Mouse (Mus musculus) small intestine, adult 2 months (tissue): ENCODE measurements around the gene C87436. TPM values are rescaled to one million over a fixed set of nuclear protein-coding genes. Genes with fewer than 3 reads are reported as not detected.

Experiments
- H3K27ac ChIP-seq: fragments of 200-500 bp; 2 replicates; pipeline ENCODE4 v1.5.1; 2012; ENCODE audit warnings: low read depth, low read length, control low read depth, inconsistent platforms; ENCODE audit not compliant: insufficient read depth
- H3K27me3 ChIP-seq: fragments of 200-500 bp; 2 replicates; pipeline ENCODE4 v1.6.1; 2012; ENCODE audit warnings: mild to moderate bottlenecking, moderate library complexity, low read length, inconsistent platforms; ENCODE audit not compliant: control insufficient read depth, insufficient read depth
- H3K36me3 ChIP-seq: fragments of 200-500 bp; 2 replicates; pipeline ENCODE4 v1.6.1; 2012; ENCODE audit warnings: mild to moderate bottlenecking, low read length, control low read depth, inconsistent platforms; ENCODE audit not compliant: control insufficient read depth, insufficient read depth
- H3K4me1 ChIP-seq: fragments of 200-500 bp; 2 replicates; pipeline ENCODE4 v1.6.1; 2012; ENCODE audit warnings: low read length, inconsistent platforms, mixed read lengths; ENCODE audit not compliant: control insufficient read depth, insufficient read depth, insufficient read length
- H3K4me3 ChIP-seq: fragments of 200-500 bp; 2 replicates; pipeline ENCODE4 v1.5.1; 2012; ENCODE audit warnings: low read depth, mild to moderate bottlenecking, control low read depth, inconsistent platforms, low read length, moderate library complexity
- CTCF ChIP-seq: fragments of 200-500 bp; IDR thresholded peaks from 2 replicates; pipeline ENCODE4 v1.5.1; 2012; ENCODE audit warnings: low read depth, mild to moderate bottlenecking, control low read depth, inconsistent platforms, low read length, moderate library complexity, mixed read lengths; ENCODE audit not compliant: insufficient replicate concordance, insufficient read length; ENCODE audit errors: extremely low read depth
- POLR2A ChIP-seq: fragments of 200-500 bp; IDR thresholded peaks from 2 replicates; pipeline ENCODE4 v1.6.1; 2012; ENCODE audit warnings: low read depth, mild to moderate bottlenecking, control low read depth, inconsistent platforms, low read length, moderate library complexity
- WGBS: fragments of 180-500 bp; shearing (Covaris S2); methylation state at CpG from one replicate; pipeline ENCODE4 v1.1.7; 2018; 5-methylcytosine and 5-hydroxymethylcytosine counted together
- polyA plus RNA-seq: library from polyadenylated mRNA; depleted of rRNA; stranded (reverse); fragments of >200 nt; gene quantifications from 2 replicates; pipeline ENCODE4 v1.2.3, GENCODE M21; 2012; rRNA removed

C87436 gene
- polyA plus RNA-seq: 2.4 and 4.1 TPM in 2 replicates

GRCm38 (mm10) chr6:86438272-86439118, at the start of gene C87436:
C87436 (plus strand) TSS chr6:86438374.
- Histone ChIP-seq H3K4me1 (peaks cover 1% of the 10 kb centered on the region; the same call in 1 of the 2 replicates), H3K4me3 (peak within 1 kb of the TSS; percentile 79), H3K27me3 (no peaks in the 10 kb centered on the region), H3K27ac (peak within 1 kb of the TSS; percentile 98), H3K36me3 (peaks cover 2% of the 10 kb centered on the region; the same call in 1 of the 2 replicates)
- TF ChIP-seq POLR2A (peak; percentile 51; the same call in 1 of the 2 replicates), CTCF (peak; percentile 53; the same call in 1 of the 2 replicates)
- under 1% methylated on average over 59 of the region's 59 CpGs for WGBS

DNA sequence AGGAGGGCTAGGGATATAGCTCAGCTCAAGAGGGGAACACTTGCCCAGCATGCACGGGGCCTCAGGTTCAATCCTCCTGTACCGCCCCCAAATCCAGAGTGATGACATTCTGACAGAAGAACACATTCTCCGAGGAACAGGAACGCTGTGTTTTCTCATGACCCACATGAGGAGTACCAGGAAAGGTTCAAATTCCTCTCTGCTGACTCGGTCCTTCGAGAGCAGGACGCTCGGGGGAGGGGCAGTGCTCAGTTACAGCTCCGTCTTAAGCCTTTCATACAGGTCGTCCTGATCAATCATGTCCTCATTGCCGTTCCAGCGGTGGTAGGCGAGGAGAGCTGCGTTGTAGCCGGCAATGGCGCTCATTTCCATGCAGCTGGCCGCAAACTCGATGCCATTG, 49.7 kb upstream of the C87436 start:
- WGBS: 81% methylated on average over 18 of the region's 18 CpGs
- Histone ChIP-seq H3K27me3 (no peaks in the 10 kb centered on the region), H3K4me1 (no peaks in the 10 kb centered on the region), H3K4me3 (no peak overlapping the region), H3K36me3 (peaks cover 42% of the 10 kb centered on the region), H3K27ac (no peak overlapping the region)
- no peak for TF ChIP-seq CTCF
- no peak for TF ChIP-seq POLR2A

- TF ChIP-seq POLR2A: no peak
- TF ChIP-seq CTCF: no peak
- Histone ChIP-seq H3K27me3 (no peaks in the 10 kb centered on the region), H3K4me3 (no peak overlapping the region), H3K4me1 (peaks cover 2% of the 10 kb centered on the region; the same call in 1 of the 2 replicates), H3K27ac (no peak overlapping the region), H3K36me3 (peaks cover 44% of the 10 kb centered on the region)
- 94% methylated on average over 5 of the region's 5 CpGs for WGBS
Measured at GRCm38 (mm10) chr6:86391326-86391725, 46.8 kb upstream of the C87436 start.

GRCm38 (mm10) chr6:86393187-86393586, 45.0 kb upstream of the C87436 start:
- Histone ChIP-seq H3K36me3 (peaks cover 40% of the 10 kb centered on the region), H3K4me1 (peaks cover 7% of the 10 kb centered on the region; the same call in 1 of the 2 replicates), H3K27me3 (no peaks in the 10 kb centered on the region), H3K4me3 (no peak overlapping the region), H3K27ac (no peak overlapping the region)
- 94% methylated on average over 1 of the region's 1 CpGs for WGBS
- TF ChIP-seq POLR2A: no peak
- TF ChIP-seq CTCF: no peak

DNA sequence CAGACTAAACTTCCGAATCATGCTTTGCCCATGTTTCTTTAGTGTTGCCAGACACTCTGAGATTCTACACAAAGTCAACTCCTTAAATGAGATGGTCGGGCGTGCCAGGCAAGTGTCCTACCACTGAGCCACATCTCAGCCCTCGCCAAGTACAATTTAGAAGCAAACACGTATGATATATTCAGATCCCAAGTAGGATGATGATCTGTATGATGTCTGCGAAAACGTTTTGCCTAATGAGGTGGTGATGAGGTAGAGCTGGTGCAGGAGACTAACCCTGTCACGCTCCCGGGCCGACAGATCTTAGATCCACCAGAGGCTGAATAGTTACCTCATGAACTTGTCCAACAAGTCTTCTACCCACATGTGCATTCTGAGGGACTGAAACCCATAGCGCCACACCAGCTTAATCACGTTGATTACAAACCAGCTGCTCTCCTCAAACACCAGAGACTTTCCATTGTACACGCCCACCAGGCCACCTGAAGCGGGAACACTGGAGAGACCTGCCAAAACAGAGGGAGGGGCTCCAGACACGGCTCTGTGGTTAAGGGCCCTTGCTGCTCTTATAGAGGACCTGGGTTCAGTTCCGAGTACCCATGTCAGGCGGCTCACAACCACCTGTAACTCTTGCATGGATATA, 44.0 kb upstream of the C87436 start:
- TF ChIP-seq CTCF (no peak), POLR2A (no peak)
- 74% methylated on average over 17 of the region's 17 CpGs for WGBS

DNA sequence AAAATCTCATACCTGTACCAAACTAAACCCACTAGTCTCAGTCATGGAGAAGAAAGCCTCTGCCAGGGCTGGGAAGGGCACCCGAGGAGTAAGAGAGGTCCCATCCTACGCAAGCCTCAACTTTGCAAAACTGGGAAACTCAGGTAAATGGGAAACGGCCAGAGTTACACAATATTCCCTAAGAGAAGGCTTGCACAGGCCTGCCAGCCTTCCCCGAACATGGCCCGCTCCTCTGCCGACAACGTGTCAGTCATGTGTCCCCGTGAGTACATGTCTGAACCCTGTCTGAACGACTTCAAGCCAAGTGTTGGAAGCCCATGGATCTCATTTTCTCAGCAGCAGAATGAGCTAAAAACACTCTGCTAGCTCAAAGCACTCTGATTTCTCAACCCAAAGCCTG, 43.2 kb upstream of the C87436 start:
- peaks cover 25% of the 10 kb centered on the region for H3K36me3 ChIP-seq
- no peak overlapping the region for H3K4me3 ChIP-seq
- no peak for TF ChIP-seq POLR2A
- TF ChIP-seq CTCF: no peak
- H3K27ac ChIP-seq: no peak overlapping the region
- H3K4me1 ChIP-seq: peaks cover 7% of the 10 kb centered on the region; the same call in 1 of the 2 replicates
- H3K27me3 ChIP-seq: no peaks in the 10 kb centered on the region
- 86% methylated on average over 9 of the region's 9 CpGs for WGBS

More for the DNA sequence above, 44.0 kb upstream of the C87436 start:
- peaks cover 7% of the 10 kb centered on the region; the same call in 1 of the 2 replicates for H3K4me1 ChIP-seq
- H3K36me3 ChIP-seq: peaks cover 30% of the 10 kb centered on the region
- H3K27me3 ChIP-seq: no peaks in the 10 kb centered on the region
- no peak overlapping the region for H3K4me3 ChIP-seq
- no peak overlapping the region for H3K27ac ChIP-seq

DNA sequence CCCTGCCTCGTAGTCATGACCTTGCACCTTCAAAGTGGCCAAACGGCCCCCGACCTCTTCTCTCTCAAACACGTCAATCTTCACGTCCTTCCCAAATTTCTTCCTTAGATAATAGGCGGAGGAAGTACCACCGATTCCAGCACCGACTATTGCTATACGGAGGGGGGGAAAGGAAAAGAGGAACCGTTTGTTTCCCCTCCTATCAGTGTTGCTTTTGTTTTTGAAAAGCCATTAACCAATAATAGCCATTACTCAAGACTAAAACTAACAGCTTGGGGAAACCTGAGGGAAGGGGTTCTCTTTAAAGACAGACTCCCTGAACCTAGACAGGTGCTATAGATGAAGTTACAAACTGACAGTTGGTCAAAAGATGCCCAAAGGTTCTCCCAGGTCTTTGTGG, 42.2 kb upstream of the C87436 start:
- TF ChIP-seq CTCF (no peak), POLR2A (no peak)
- H3K36me3 ChIP-seq: peaks cover 17% of the 10 kb centered on the region
- peak overlapping the region; percentile 81 for H3K4me3 ChIP-seq
- 18% methylated on average over 10 of the region's 10 CpGs for WGBS
- H3K4me1 ChIP-seq: peaks cover 7% of the 10 kb centered on the region; the same call in 1 of the 2 replicates
- no peaks in the 10 kb centered on the region for H3K27me3 ChIP-seq
- H3K27ac ChIP-seq: no peak overlapping the region
